Mouse (Mus musculus): ENCODE results near the gene Ywhaq. TPM values are rescaled to one million over a fixed set of nuclear protein-coding genes. Genes with fewer than 3 reads are reported as not detected.

Gene Ywhaq
- polyA plus RNA-seq, 1 experiment from 2014 or later, result 184 TPM

DNA sequence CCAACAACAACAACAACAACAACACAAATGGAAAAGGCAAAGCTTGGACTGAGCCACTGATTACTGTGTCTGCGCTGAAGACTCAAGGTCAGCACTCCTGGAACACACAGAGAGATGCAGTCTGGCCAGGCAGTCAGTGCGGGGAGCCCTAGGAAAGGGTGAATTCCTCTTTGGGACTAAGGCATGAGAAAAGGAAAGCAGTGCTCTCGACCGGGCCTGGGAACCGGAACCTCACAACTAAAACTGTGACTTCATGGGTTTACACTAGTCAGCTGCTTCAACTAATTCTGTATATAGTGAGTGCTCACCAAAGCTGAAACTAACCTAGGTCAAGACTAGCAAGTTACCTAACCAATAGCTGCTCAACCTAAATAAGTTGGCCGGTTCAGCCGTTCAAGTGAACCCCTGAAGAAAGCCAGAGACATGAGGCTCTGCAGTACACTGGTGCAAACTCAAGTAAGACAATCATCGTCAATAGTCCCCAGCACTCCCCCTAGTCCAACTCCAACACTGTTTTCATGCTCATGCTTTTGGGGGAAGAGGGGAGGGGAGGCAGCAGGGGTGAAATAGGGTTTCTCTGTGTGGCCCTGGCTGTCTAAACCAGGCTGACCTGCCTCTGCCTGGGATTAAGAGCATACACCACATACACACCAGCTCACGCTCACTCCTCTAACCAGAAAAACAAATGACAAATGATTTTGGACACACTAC is 48.9 kb downstream of the Ywhaq start:
- Histone ChIP-seq H3K27ac (replicated peaks) (no peak overlapping the region), H3K4me1 (replicated peaks) (peaks cover 33% of the 10 kb centered on the region), H3K4me3 (replicated peaks) (no peak overlapping the region), H3K27me3 (no peaks in the 10 kb centered on the region), H3K36me3 (replicated peaks) (no peaks in the 10 kb centered on the region), H3K4me2 (no peak overlapping the region), H3K9me3 (replicated peaks) (no peaks in the 10 kb centered on the region), H3K9ac (no peak overlapping the region)
- 78% methylated on average over 9 of the region's 9 CpGs for WGBS (ENCODE audit: insufficient replicate concordance)
- ATAC-seq (ENCODE audit: insufficient read depth), result no peak

DNA sequence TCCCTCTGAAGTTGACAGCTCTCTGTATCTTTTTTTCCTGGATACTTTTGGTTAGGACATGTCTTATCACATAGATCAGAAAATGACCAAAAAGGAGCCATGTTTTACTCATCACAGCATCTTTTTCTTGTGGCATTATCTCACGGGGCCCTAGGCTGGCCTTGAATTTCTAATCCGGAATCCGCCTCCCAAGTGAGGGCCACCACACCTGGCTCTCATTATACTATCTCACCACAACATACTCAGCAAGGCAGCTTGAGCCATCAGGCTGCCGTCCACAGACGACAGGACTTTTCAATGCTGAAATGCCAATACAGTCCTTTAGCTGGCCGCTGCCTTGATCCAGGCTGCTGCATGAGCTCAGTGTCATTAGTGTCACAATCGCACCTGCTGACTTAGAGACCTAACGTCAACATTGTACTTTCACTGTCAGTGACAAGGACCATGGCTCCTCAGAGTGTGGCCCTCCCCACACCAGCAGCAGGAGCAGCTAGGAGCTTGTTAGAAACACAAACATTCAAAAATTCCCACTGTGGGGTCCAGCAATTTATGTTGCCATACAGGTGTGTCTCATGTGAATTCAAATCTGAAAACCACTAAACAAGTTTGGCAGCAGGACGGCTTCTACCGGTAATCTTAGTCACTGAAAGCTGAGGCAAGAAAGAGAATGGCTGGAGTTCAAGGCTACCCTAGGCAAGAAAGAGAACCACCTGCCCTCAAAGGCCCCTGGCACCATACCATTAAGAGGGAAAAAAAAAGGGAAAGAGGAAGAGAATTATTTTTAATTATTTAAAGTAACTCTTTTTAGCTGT is 52.6 kb downstream of the Ywhaq start:
- Histone ChIP-seq H3K4me3 (replicated peaks) (no peak overlapping the region), H3K9ac (no peak overlapping the region), H3K27ac (replicated peaks) (no peak overlapping the region), H3K4me1 (replicated peaks) (peaks cover 20% of the 10 kb centered on the region), H3K27me3 (no peaks in the 10 kb centered on the region), H3K9me3 (replicated peaks) (no peaks in the 10 kb centered on the region), H3K4me2 (no peak overlapping the region), H3K36me3 (replicated peaks) (peaks cover 19% of the 10 kb centered on the region)
- ATAC-seq (ENCODE audit: insufficient read depth), result peak; percentile 37; the same call in 1 of the 2 replicates
- 63% methylated on average over 10 of the region's 10 CpGs for WGBS (ENCODE audit: insufficient replicate concordance)

DNA sequence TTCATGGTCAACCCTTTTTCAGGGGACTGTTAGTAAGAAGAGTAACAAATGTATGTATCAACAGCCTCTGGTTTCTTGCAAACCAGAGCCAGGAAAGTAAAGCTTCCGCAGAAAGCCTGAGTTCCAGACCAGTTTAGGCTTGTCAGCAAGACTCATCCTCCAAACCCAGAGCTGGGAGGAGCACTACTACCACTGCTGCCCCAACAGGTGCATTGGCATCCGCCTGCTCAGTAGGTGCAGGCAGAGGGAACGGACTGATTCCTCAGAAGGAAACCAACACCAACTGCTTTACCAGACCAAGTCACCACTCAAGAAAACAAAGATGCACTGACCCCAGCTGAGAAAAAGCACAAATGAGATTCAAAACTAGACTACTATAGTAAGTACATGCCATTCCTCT is 54.2 kb downstream of the Ywhaq start:
- Histone ChIP-seq H3K4me1 (replicated peaks) (peaks cover 16% of the 10 kb centered on the region), H3K27ac (replicated peaks) (no peak overlapping the region), H3K4me3 (replicated peaks) (no peak overlapping the region), H3K9ac (no peak overlapping the region), H3K36me3 (replicated peaks) (peaks cover 22% of the 10 kb centered on the region), H3K9me3 (replicated peaks) (no peaks in the 10 kb centered on the region), H3K27me3 (no peaks in the 10 kb centered on the region), H3K4me2 (no peak overlapping the region)
- ATAC-seq (ENCODE audit: insufficient read depth), result no peak
- WGBS (ENCODE audit: insufficient replicate concordance), result 86% methylated on average over 3 of the region's 3 CpGs

DNA sequence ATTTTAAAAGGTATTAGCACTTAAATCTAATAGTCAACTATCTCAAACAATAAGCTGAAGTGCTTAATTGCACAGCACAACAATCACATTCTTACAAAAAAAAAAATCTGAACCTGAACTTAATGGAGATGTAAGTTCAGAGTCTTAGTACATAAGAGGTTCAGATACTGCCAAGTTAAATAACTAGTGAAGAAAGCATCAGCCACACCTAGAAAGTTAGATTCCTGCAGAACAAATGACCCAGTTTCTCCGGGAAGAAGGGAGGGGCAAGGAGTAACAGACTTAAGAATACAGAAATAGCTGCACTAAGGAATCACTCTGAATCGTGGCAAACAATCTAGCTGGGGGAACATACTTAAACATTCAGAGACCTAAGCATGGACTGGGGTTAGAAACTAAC is 54.8 kb downstream of the Ywhaq start:
- no peak overlapping the region for H3K4me2 ChIP-seq
- H3K36me3 ChIP-seq (replicated peaks), result peaks cover 22% of the 10 kb centered on the region
- WGBS (ENCODE audit: insufficient replicate concordance), result 70% methylated on average over 2 of the region's 2 CpGs
- H3K27me3 ChIP-seq, result no peaks in the 10 kb centered on the region
- peaks cover 16% of the 10 kb centered on the region for H3K4me1 ChIP-seq (replicated peaks)
- H3K27ac ChIP-seq (replicated peaks), result no peak overlapping the region
- H3K4me3 ChIP-seq (replicated peaks), result no peak overlapping the region
- no peak overlapping the region for H3K9ac ChIP-seq
- ATAC-seq (ENCODE audit: insufficient read depth), result no peak
- H3K9me3 ChIP-seq (replicated peaks), result no peaks in the 10 kb centered on the region

DNA sequence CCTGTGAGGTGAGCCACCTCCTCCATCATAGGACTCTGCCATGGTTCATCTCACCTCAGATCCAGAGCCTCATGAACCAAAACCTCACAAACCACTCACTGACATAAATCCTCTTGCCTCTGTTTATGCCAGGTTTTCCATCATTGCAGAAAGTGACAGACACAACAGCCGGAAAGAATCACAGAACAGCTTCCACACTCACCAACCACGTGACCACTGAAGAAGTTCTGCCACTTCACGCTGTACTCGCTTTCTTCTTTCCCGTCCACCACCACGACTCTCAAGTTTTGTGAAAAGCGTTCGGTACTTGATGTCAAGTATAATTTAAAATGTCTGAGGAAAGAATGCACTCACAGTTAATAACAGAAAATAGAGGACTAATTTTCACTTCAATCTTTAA is 63.8 kb downstream of the Ywhaq start:
- H3K4me1 ChIP-seq (replicated peaks), result no peaks in the 10 kb centered on the region
- no peak overlapping the region for H3K4me3 ChIP-seq (replicated peaks)
- no peak for ATAC-seq (ENCODE audit: insufficient read depth)
- H3K4me2 ChIP-seq, result no peak overlapping the region
- WGBS (ENCODE audit: insufficient replicate concordance), result 90% methylated on average over 8 of the region's 8 CpGs
- peaks cover 62% of the 10 kb centered on the region for H3K36me3 ChIP-seq (replicated peaks)
- peaks cover 3% of the 10 kb centered on the region; the same call in 1 of the 2 replicates for H3K9me3 ChIP-seq (replicated peaks)
- no peak overlapping the region for H3K27ac ChIP-seq (replicated peaks)
- H3K9ac ChIP-seq, result no peak overlapping the region
- no peaks in the 10 kb centered on the region for H3K27me3 ChIP-seq

DNA sequence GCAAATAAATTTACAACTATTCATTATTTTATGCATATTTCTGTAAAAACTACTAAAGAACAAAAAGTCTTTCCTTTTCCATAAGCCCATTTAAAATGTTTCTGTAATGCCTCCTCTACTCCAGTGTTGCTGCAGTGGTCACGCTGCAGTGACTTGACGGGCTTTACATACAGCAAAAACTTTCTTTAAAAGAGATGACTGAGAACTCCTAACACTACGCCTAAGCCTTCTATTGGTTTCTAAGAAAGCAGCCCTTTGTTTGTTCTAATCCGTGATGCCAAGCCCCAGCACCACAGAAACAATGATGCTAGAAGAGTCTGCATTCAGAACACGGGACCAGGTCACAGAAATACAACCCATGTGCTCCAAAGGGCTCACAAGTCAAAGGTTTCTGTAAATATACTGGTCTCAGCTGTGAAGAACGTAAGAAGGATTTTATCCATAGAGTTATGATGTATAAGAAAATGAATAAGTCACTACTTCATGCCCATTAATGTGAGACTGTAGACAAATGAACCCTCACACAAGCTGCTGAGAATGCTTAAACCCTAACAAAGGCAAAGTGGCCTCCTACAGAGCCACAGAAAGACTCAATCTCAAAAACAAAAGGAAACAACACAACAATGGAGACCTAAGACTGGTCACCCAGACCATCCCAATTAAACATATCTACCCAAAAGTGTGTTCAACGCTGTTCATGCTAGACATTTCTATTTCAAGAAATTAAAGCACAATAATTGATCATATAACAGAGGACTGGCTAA is 67.1 kb downstream of the Ywhaq start:
- WGBS (ENCODE audit: insufficient replicate concordance), result 76% methylated on average over 7 of the region's 7 CpGs
- H3K9ac ChIP-seq, result no peak overlapping the region
- H3K27ac ChIP-seq (replicated peaks), result no peak overlapping the region
- no peak for ATAC-seq (ENCODE audit: insufficient read depth)
- H3K9me3 ChIP-seq (replicated peaks), result peaks cover 3% of the 10 kb centered on the region; the same call in 1 of the 2 replicates
- no peaks in the 10 kb centered on the region for H3K27me3 ChIP-seq
- no peak overlapping the region for H3K4me2 ChIP-seq
- no peak overlapping the region for H3K4me3 ChIP-seq (replicated peaks)
- peaks cover 66% of the 10 kb centered on the region for H3K36me3 ChIP-seq (replicated peaks)
- H3K4me1 ChIP-seq (replicated peaks), result no peaks in the 10 kb centered on the region

DNA sequence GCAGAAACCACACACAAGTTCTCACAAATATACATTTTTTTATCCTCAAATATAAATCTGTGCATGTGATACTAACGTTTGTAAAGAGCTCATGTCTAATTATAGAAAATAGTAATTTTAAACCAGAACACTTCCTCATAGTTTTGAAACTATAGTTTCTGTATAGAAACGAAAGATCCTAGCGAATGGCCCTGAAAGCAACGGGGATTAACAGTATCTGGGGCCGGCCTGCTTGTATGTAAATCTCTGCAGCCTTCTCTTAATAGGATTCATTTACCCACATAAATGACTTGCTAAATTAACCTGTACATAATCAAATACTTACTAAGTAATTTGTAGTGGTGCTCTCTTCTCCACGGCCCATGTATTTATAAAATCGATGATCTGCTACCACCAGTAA is 70.5 kb downstream of the Ywhaq start:
- no peaks in the 10 kb centered on the region for H3K4me1 ChIP-seq (replicated peaks)
- no peak overlapping the region for H3K4me3 ChIP-seq (replicated peaks)
- WGBS (ENCODE audit: insufficient replicate concordance), result 77% methylated on average over 7 of the region's 7 CpGs
- H3K9me3 ChIP-seq (replicated peaks), result peaks cover 3% of the 10 kb centered on the region; the same call in 1 of the 2 replicates
- H3K27ac ChIP-seq (replicated peaks), result no peak overlapping the region
- H3K9ac ChIP-seq, result no peak overlapping the region
- no peak overlapping the region for H3K4me2 ChIP-seq
- no peak for ATAC-seq (ENCODE audit: insufficient read depth)
- H3K27me3 ChIP-seq, result no peaks in the 10 kb centered on the region
- H3K36me3 ChIP-seq (replicated peaks), result peaks cover 51% of the 10 kb centered on the region

DNA sequence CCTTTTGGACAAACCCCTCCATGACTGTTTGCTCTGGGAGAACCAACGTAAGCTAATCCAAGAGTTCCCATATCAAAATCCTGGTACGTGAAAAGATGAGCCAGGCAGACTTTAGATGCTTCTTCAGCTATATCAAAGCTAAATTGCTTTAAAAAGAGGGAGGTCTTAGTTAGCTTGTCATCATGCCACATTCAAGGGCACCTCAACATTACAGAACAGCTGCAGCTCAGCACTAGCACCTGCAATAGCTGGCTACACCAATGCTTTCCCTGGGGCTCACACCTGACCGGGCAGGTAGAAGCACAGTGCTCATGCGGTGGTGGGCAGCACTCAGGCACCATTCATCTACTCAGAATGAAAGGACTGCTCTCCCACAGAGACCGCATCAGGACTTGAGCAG is 76.8 kb downstream of the Ywhaq start:
- no peaks in the 10 kb centered on the region for H3K27me3 ChIP-seq
- no peak overlapping the region for H3K4me3 ChIP-seq (replicated peaks)
- 89% methylated on average over 5 of the region's 5 CpGs for WGBS (ENCODE audit: insufficient replicate concordance)
- H3K27ac ChIP-seq (replicated peaks), result no peak overlapping the region
- no peak overlapping the region for H3K9ac ChIP-seq
- peaks cover 68% of the 10 kb centered on the region for H3K36me3 ChIP-seq (replicated peaks)
- ATAC-seq (ENCODE audit: insufficient read depth), result no peak
- H3K9me3 ChIP-seq (replicated peaks), result no peaks in the 10 kb centered on the region
- H3K4me2 ChIP-seq, result no peak overlapping the region
- no peaks in the 10 kb centered on the region for H3K4me1 ChIP-seq (replicated peaks)

Other genes with a start within 250 kb of the Ywhaq start
- gene Cpsf3, start 132.2 kb downstream of the Ywhaq start, polyA plus RNA-seq (2015; fragmentation: Nextera tagmentation; extraction: Ambion mirVana), result 39.7 and 40.5 TPM in 2 replicates
- gene Itgb1bp1, start 131.4 kb downstream of the Ywhaq start, polyA plus RNA-seq (2015; fragmentation: Nextera tagmentation; extraction: Ambion mirVana), result 19.6 and 20.3 TPM in 2 replicates
- 39.6 and 41.8 TPM in 2 replicates for gene Iah1, start 101.2 kb downstream of the Ywhaq start, polyA plus RNA-seq (2015; fragmentation: Nextera tagmentation; extraction: Ambion mirVana)
- gene Adam17, start 44.0 kb downstream of the Ywhaq start, polyA plus RNA-seq (2015; fragmentation: Nextera tagmentation; extraction: Ambion mirVana), result 14.3 TPM in 2 replicates